Mouse (Mus musculus) heart, postnatal 0 days (tissue): ENCODE measurements around the gene Serpina7. TPM values are rescaled to one million over a fixed set of nuclear protein-coding genes. Genes with fewer than 3 reads are reported as not detected.

Source experiments
- ATAC-seq: fragments of 200-750 bp; cut with Nextera tagmentation; 2 replicates; pipeline ENCODE4 v1.8.0; 2017; ENCODE audit warnings: low read depth, moderate number of reproducible peaks, moderate library complexity; ENCODE audit not compliant: insufficient read depth
- DNase-seq: peaks from one replicate; pipeline ENCODE4 v3.0.0-alpha.2; 2016; ENCODE audit warnings: low spot score
- H3K27ac ChIP-seq: fragments of 300-500 bp; sonication (generic); 2 replicates; pipeline ENCODE4 v1.5.1; 2014; ENCODE audit warnings: low read depth, mild to moderate bottlenecking
- H3K27me3 ChIP-seq: fragments of 300-500 bp; sonication (generic); 2 replicates; pipeline ENCODE4 v1.6.1; 2014; ENCODE audit warnings: low read length, mixed read lengths; ENCODE audit not compliant: control insufficient read depth, insufficient read depth
- H3K36me3 ChIP-seq: fragments of 300-500 bp; sonication (generic); replicated peaks from 2 replicates; pipeline ENCODE4 v1.6.1; 2014; ENCODE audit warnings: low read length, mixed read lengths; ENCODE audit not compliant: control insufficient read depth, insufficient read depth
- H3K4me1 ChIP-seq: fragments of 300-500 bp; sonication (generic); 2 replicates; pipeline ENCODE4 v1.6.1; 2014; ENCODE audit warnings: antibody characterized with exemption; ENCODE audit not compliant: control insufficient read depth, insufficient read depth
- H3K4me2 ChIP-seq: fragments of 300-500 bp; sonication (generic); 2 replicates; pipeline ENCODE4 v1.6.1; 2014; ENCODE audit warnings: low read depth, mild to moderate bottlenecking, low read length, moderate library complexity
- H3K4me3 ChIP-seq: fragments of 300-500 bp; sonication (generic); 2 replicates; pipeline ENCODE4 v1.5.1; 2014; ENCODE audit warnings: low read depth, low read length
- H3K9ac ChIP-seq: fragments of 300-500 bp; sonication (generic); replicated peaks from 2 replicates; pipeline ENCODE4 v1.6.1; 2014; ENCODE audit warnings: low read depth, low read length, mixed read lengths
- H3K9me3 ChIP-seq: fragments of 300-500 bp; sonication (generic); replicated peaks from 2 replicates; pipeline ENCODE4 v1.6.1; 2016; ENCODE audit warnings: low read length; ENCODE audit not compliant: control insufficient read depth
- CTCF ChIP-seq: IDR thresholded peaks from 2 replicates; pipeline ENCODE4 v1.5.1; 2016; ENCODE audit warnings: antibody characterized with exemption, control low read depth, low read depth
- EP300 ChIP-seq: IDR thresholded peaks from 2 replicates; pipeline ENCODE4 v1.6.1; 2016; ENCODE audit warnings: antibody characterized with exemption, low read depth
- WGBS: fragments of 180-500 bp; shearing (Covaris S2); extraction: QIAGEN DNeasy Blood & Tissue Kit; methylation state at CpG from one replicate; pipeline ENCODE4 v1.1.7; 2014; 5-methylcytosine and 5-hydroxymethylcytosine counted together
- polyA plus RNA-seq: library from polyadenylated mRNA; unstranded; fragments of >200 nt; fragmentation: Nextera tagmentation; extraction: Ambion mirVana; gene quantifications from 2 replicates; pipeline ENCODE4 v1.2.1, GENCODE M21; 2015
- total RNA-seq: library from RNA; depleted of rRNA; stranded (reverse); fragments of >200 nt; gene quantifications from 2 replicates; pipeline ENCODE4 v1.2.3, GENCODE M21; 2014; ENCODE audit warnings: low replicate concordance; rRNA removed

The Serpina7 gene
- not detected in 2 replicates for total RNA-seq
- not detected in 2 replicates for polyA plus RNA-seq

GRCm38 (mm10) chrX:139085077-139085476, at the start of gene Serpina7:
TSS of gene Serpina7 (minus strand) at chrX:139085236.
- Histone ChIP-seq H3K9ac (no peak within 1 kb of the TSS), H3K9me3 (no peaks in the 10 kb centered on the region), H3K4me2 (no peak within 1 kb of the TSS), H3K4me1 (no peaks in the 10 kb centered on the region), H3K36me3 (no peaks in the 10 kb centered on the region), H3K27me3 (no peaks in the 10 kb centered on the region), H3K27ac (no peak within 1 kb of the TSS), H3K4me3 (no peak within 1 kb of the TSS)
- ATAC-seq (no peak), DNase-seq (no peak)
- TF ChIP-seq CTCF (no peak), EP300 (no peak)

GRCm38 (mm10) chrX:139134031-139134430, 49.0 kb upstream of the Serpina7 start:
- Histone ChIP-seq H3K36me3 (no peaks in the 10 kb centered on the region), H3K9ac (no peak overlapping the region), H3K27ac (no peak overlapping the region), H3K4me3 (no peak overlapping the region), H3K27me3 (no peaks in the 10 kb centered on the region), H3K4me2 (no peak overlapping the region), H3K4me1 (no peaks in the 10 kb centered on the region), H3K9me3 (no peaks in the 10 kb centered on the region)
- ATAC-seq: no peak
- 51% methylated on average over 4 of the region's 4 CpGs for WGBS
- no peak for DNase-seq
- TF ChIP-seq CTCF (no peak), EP300 (no peak)

- H3K27me3 ChIP-seq: no peaks in the 10 kb centered on the region
- H3K9ac ChIP-seq: no peak overlapping the region
- H3K4me2 ChIP-seq: no peak overlapping the region
- H3K36me3 ChIP-seq: no peaks in the 10 kb centered on the region
- ATAC-seq (no peak), DNase-seq (no peak)
- H3K27ac ChIP-seq: no peak overlapping the region
- WGBS: 38% methylated on average over 1 of the region's 1 CpGs
- no peak overlapping the region for H3K4me3 ChIP-seq
- no peaks in the 10 kb centered on the region for H3K4me1 ChIP-seq
- H3K9me3 ChIP-seq: no peaks in the 10 kb centered on the region
- no peak for TF ChIP-seq CTCF
Measured at GRCm38 (mm10) chrX:139097197-139097596, 12.2 kb upstream of the Serpina7 start.

- no peak for DNase-seq
- no peaks in the 10 kb centered on the region for H3K27me3 ChIP-seq
- no peak for ATAC-seq
- H3K4me2 ChIP-seq: no peak within 1 kb of the TSS
- H3K4me3 ChIP-seq: no peak within 1 kb of the TSS
- H3K4me1 ChIP-seq: no peaks in the 10 kb centered on the region
- H3K9me3 ChIP-seq: no peaks in the 10 kb centered on the region
- TF ChIP-seq EP300 (no peak), CTCF (no peak)
- no peak within 1 kb of the TSS for H3K9ac ChIP-seq
- no peak within 1 kb of the TSS for H3K27ac ChIP-seq
- 88% methylated on average over 1 of the region's 1 CpGs for WGBS
- no peaks in the 10 kb centered on the region for H3K36me3 ChIP-seq
Measured at GRCm38 (mm10) chrX:139085943-139086342, 907 bp upstream of the Serpina7 start, which contains the start of gene 4930513O06Rik. TSS of gene 4930513O06Rik (plus strand) at chrX:139086243.

GRCm38 (mm10) chrX:139078493-139078892, 6.5 kb downstream of the Serpina7 start:
- H3K9me3 ChIP-seq: no peaks in the 10 kb centered on the region
- no peak overlapping the region for H3K9ac ChIP-seq
- ATAC-seq (no peak), DNase-seq (no peak)
- no peak overlapping the region for H3K27ac ChIP-seq
- TF ChIP-seq CTCF: no peak
- TF ChIP-seq EP300: no peak
- H3K4me3 ChIP-seq: no peak overlapping the region
- WGBS: 86% methylated on average over 2 of the region's 2 CpGs
- no peaks in the 10 kb centered on the region for H3K36me3 ChIP-seq
- H3K4me2 ChIP-seq: no peak overlapping the region
- H3K27me3 ChIP-seq: no peaks in the 10 kb centered on the region
- H3K4me1 ChIP-seq: no peaks in the 10 kb centered on the region

- H3K27me3 ChIP-seq: no peaks in the 10 kb centered on the region
- no peaks in the 10 kb centered on the region for H3K4me1 ChIP-seq
- DNase-seq: peak; percentile 11
- no peaks in the 10 kb centered on the region for H3K36me3 ChIP-seq
- no peak overlapping the region for H3K27ac ChIP-seq
- H3K4me2 ChIP-seq: no peak overlapping the region
- TF ChIP-seq EP300 (no peak), CTCF (no peak)
- no peak overlapping the region for H3K4me3 ChIP-seq
- WGBS: 57% methylated on average over 5 of the region's 5 CpGs
- no peaks in the 10 kb centered on the region for H3K9me3 ChIP-seq
- H3K9ac ChIP-seq: no peak overlapping the region
- no peak for ATAC-seq
Measured at GRCm38 (mm10) chrX:139064078-139064477, 21.0 kb downstream of the Serpina7 start.
